Mouse (Mus musculus): ENCODE data around the gene Nr4a1.

Nr4a1 gene

DNA sequence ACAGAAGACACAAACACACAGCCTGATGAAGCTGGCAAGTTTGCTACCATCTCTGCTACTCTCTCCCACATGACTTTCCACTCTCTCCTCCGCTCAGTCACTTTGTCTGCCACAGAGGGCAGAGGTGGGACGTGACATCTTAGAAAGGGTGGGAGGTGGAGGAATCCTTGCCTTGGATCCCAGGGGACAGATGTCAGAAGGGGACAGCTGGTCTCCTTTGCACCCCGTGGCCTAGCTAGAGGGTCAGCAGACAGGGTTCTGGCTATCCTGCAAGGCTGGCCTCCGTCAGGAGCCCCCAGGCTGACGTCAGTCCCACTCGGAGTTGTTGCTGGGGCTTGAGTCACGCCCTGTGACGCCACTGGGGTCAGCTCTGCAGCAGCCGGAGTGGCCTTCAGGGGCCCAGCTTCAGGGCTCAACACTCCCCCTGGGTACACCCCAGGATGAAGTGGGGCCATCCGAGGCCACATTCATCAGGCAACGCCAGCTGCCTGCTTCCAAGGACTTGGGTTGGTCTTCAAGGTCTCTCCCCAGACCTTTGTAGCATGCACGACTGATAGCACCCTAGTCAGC lies 25.4 kb downstream of the Nr4a1 start:
- Histone ChIP-seq H3K27me3 (ENCODE audit: control insufficient read depth, insufficient read depth, low read length, poor library complexity, severe bottlenecking) (no peaks in the 10 kb centered on the region), H3K36me3 (ENCODE audit: control insufficient read depth, insufficient read depth, low read length, poor library complexity, severe bottlenecking) (no peaks in the 10 kb centered on the region)
- no peak for DNase-seq (ENCODE audit: low read depth, low spot score)

DNA sequence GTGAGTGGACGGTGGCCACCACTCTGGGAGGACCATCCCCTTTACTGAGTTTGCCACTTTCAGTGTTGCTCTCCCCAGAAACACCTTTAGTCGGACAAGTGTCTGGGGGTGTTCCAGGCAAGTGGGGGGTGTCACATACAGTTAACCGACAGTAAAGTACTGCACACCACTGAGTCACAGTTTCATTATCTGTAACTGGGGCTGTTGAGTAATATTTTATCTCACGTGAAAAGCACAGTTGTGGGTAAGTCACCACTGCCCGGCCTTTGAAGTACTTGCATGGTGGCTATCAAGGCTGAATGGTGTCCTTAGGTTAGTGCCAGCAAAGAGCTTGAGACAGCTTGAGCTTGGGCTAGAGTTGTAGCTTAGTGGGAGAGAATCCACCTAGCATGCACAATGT lies 28.4 kb downstream of the Nr4a1 start:
- no peak for DNase-seq (ENCODE audit: low read depth, low spot score)
- H3K27me3 ChIP-seq (ENCODE audit: control insufficient read depth, insufficient read depth, low read length, poor library complexity, severe bottlenecking): no peaks in the 10 kb centered on the region

DNA sequence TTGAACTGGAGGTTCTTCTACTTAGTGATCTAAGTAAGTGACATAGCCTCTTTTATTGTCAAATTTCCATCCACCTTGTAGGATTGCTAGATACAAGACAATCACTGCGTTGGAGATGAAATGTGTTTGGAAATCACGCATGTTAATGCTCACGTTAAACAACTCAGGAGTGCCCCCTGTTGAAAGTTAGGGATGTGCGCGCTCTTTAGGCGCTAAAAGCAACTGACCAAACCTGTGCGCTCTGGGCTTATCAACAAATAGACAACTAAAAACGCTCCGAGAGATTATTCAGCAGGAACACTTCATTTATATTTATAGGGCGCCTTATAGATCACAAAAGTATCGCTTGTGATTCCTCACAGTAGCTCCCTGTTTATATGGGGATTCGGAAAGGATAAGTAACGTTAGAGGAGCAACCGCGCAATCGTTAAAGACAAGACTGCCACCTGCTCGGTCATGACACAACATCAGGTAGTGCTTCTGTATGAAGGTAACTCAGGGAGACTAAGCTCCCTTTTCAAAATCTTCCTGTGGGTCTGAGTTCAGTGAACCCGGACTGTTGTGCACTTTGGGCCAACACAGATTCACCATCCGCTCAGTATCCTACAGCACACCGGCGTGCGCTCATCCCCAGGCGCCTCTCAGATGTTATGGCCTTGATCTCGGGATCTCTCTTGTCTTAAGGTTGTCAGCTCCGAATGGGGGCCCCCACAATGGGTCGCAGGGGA lies 29.3 kb downstream of the Nr4a1 start:
- H3K36me3 ChIP-seq (ENCODE audit: control insufficient read depth, insufficient read depth, low read length, poor library complexity, severe bottlenecking): peaks cover 7% of the 10 kb centered on the region; the same call in 1 of the 2 replicates
- H3K27me3 ChIP-seq (ENCODE audit: control insufficient read depth, insufficient read depth, low read length, poor library complexity, severe bottlenecking): no peaks in the 10 kb centered on the region
- peak; percentile 88 for DNase-seq (ENCODE audit: low read depth, low spot score)

More for the DNA sequence above, 28.4 kb downstream of the Nr4a1 start:
- peaks cover 5% of the 10 kb centered on the region; the same call in 1 of the 2 replicates for H3K36me3 ChIP-seq (ENCODE audit: control insufficient read depth, insufficient read depth, low read length, poor library complexity, severe bottlenecking)

DNA sequence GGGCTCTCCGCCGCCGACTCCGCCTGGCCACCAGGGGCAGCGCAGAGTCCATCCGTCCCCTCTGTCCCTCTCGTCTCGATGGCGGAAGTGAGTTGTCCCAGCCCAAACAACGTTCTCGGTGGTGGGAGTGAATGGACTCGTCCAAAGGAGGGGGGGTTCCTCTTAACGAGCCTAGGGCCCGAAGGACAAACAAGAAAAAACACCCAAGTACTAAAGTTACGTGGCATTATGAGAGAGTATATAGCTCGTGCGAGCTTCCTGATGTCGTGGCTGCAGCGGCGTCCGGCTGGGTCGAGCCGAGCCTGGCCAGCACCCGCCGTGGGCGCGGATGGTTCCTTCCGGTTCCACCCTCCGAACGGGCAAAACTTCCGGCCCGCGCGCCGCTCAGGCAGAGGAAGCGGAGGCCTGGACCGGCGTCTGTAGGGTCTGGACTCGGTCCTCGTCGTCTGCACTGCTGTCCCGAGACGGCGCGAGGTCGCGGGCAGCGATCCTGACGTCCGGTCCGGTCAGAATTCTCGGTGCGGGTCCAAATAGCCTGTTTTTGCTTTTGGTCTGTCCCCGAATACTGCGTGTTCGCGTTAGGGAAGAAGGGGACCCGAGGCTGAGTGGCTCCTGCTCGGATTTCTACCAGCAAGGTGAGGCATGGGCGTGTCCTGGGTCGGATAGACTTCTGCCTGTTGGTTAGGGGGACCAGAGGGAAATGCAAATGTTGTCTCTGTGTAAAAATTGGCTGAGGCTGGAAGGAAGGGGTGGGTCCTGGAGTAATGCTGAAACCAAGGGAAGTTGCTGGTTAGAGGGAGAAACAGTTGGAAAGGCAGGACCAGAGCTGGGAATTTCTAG lies 30.1 kb downstream of the Nr4a1 start, which contains the start of gene Atg101:
Atg101 (plus strand) TSS at position 362 of the 840 bp plus-strand sequence.
- DNase-seq (ENCODE audit: low read depth, low spot score): peak; percentile 95

DNA sequence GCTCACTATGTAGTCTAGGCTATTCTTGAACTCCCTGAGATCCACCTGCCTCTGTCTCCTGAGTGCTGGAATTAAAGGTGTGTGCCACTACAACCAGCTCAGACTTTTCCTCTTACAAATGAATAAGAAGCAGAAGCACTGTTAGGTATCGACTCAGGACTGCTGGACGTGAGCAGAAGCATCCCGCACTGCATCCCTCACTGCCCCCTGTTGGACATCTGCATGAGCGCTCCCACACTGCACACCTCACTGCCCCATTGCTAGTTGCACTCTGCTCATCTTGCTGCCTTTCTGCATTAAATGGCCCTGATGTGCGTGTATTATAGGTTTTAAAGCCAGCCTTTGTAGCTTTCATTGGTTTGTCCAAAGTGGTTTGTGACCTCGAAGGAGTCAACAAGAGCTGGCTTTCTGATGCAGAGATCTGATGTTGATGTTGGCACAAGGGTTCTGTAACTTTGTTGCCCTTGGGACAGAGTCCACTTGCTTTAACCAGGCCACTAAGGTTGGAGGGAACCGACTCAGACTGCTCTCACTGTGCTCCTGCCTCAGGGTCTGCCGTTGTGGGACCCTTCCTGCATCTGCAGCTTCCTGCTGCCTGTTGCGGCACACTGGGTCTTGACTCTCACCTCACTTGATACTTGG lies 32.2 kb downstream of the Nr4a1 start:
- peaks cover 11% of the 10 kb centered on the region; the same call in 1 of the 2 replicates for H3K36me3 ChIP-seq (ENCODE audit: control insufficient read depth, insufficient read depth, low read length, poor library complexity, severe bottlenecking)
- DNase-seq (ENCODE audit: low read depth, low spot score): peak; percentile 62
- no peaks in the 10 kb centered on the region for H3K27me3 ChIP-seq (ENCODE audit: control insufficient read depth, insufficient read depth, low read length, poor library complexity, severe bottlenecking)

More for the DNA sequence above, 30.1 kb downstream of the Nr4a1 start, which contains the start of gene Atg101:
- H3K27me3 ChIP-seq (ENCODE audit: control insufficient read depth, insufficient read depth, low read length, poor library complexity, severe bottlenecking): no peaks in the 10 kb centered on the region
- peaks cover 8% of the 10 kb centered on the region; the same call in 1 of the 2 replicates for H3K36me3 ChIP-seq (ENCODE audit: control insufficient read depth, insufficient read depth, low read length, poor library complexity, severe bottlenecking)

DNA sequence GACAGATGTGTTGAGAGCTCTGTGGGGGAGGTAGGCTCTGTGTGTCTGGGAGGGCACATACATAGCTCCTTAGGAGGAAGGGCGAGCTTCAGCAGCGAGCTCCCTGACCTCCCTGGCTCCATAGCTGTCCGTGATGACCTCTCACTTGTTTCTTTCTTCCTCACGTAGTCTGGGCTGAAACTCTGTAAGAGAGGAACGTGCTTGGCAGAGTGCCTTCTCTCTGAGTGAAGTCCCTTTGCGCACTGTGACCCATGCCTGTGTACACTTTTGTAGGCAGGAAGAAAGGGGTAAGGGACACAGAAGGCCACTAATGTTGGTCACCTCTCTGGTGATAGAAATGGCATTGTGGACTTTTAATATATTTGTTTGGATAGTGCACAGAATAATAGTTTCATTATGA lies 33.3 kb downstream of the Nr4a1 start:
- DNase-seq (ENCODE audit: low read depth, low spot score): no peak
- Histone ChIP-seq H3K36me3 (ENCODE audit: control insufficient read depth, insufficient read depth, low read length, poor library complexity, severe bottlenecking) (peaks cover 11% of the 10 kb centered on the region; the same call in 1 of the 2 replicates), H3K27me3 (ENCODE audit: control insufficient read depth, insufficient read depth, low read length, poor library complexity, severe bottlenecking) (no peaks in the 10 kb centered on the region)

DNA sequence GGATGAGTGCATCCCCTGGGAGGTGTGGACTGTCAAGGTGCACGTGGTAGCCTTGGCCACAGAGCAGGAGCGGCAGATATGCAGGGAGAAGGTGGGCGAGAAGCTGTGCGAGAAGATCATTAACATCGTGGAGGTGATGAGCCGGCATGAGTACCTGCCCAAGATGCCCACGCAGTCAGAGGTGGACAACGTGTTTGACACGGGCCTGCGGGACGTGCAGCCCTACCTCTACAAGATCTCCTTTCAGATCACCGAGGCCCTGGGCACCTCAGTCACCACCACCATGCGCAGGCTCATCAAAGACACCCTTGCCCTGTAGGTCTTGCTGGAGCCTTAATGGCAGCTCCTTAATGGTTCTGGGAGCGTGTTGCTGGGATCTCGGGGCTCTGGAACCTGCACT lies 36.3 kb downstream of the Nr4a1 start:
- DNase-seq (ENCODE audit: low read depth, low spot score): no peak
- Histone ChIP-seq H3K36me3 (ENCODE audit: control insufficient read depth, insufficient read depth, low read length, poor library complexity, severe bottlenecking) (peaks cover 11% of the 10 kb centered on the region; the same call in 1 of the 2 replicates), H3K27me3 (ENCODE audit: control insufficient read depth, insufficient read depth, low read length, poor library complexity, severe bottlenecking) (no peaks in the 10 kb centered on the region)

DNA sequence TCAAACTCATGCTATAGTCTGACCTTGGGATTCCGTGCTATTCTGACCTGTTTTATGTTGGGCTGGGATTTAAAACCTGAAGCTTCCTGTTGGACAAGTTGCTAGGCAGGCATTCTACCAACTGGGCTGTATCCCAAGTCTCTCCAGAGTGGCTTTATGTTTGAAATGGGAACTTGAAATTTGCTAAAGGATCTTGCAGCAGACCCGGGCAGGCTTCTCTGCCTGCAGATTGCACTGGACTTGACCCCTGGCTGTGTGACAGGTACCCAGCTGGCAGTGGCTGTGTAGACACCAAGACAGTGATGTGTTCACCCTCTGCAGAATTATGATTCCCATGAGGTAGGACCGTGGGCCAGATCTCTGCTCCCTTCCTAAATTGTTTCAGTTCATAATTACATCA lies 37.9 kb downstream of the Nr4a1 start:
- no peak for DNase-seq (ENCODE audit: low read depth, low spot score)
- peaks cover 10% of the 10 kb centered on the region; the same call in 1 of the 2 replicates for H3K36me3 ChIP-seq (ENCODE audit: control insufficient read depth, insufficient read depth, low read length, poor library complexity, severe bottlenecking)
- H3K27me3 ChIP-seq (ENCODE audit: control insufficient read depth, insufficient read depth, low read length, poor library complexity, severe bottlenecking): no peaks in the 10 kb centered on the region

DNA sequence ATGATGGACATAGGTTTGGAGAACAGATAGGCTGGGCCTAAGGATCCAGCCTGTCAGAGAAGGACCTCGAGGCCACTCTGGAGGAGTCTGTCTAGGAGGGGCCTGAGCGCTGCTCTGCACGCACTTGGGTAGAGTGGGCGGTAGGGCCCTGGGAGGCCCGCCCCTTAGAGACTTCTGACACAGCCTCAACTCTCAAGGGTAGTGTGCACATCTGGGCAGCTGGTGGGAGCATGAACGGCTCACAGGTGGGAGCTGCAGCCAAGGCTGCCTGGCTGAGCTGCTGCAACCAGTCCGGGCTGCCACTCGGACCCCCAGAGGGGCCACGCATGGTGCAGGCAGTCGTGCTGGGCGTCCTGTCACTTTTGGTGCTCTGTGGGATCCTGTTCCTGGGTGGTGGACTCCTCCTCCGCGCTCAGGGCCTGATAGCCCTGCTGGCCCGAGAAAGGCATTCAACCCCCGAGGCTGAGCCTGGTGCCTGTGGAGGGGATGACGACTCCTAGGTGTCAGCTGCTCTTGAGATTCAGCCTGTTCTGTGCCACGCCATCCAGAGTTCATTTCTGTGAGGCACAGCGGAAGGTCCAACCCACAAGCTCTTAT lies 39.1 kb downstream of the Nr4a1 start, which contains the start of gene 6030408B16Rik:
6030408B16Rik (plus strand) TSS at position 188 of the 597 bp plus-strand sequence.
- DNase-seq (ENCODE audit: low read depth, low spot score): no peak
- Histone ChIP-seq H3K27me3 (ENCODE audit: control insufficient read depth, insufficient read depth, low read length, poor library complexity, severe bottlenecking) (no peaks in the 10 kb centered on the region), H3K36me3 (ENCODE audit: control insufficient read depth, insufficient read depth, low read length, poor library complexity, severe bottlenecking) (peaks cover 6% of the 10 kb centered on the region; the same call in 1 of the 2 replicates)

DNA sequence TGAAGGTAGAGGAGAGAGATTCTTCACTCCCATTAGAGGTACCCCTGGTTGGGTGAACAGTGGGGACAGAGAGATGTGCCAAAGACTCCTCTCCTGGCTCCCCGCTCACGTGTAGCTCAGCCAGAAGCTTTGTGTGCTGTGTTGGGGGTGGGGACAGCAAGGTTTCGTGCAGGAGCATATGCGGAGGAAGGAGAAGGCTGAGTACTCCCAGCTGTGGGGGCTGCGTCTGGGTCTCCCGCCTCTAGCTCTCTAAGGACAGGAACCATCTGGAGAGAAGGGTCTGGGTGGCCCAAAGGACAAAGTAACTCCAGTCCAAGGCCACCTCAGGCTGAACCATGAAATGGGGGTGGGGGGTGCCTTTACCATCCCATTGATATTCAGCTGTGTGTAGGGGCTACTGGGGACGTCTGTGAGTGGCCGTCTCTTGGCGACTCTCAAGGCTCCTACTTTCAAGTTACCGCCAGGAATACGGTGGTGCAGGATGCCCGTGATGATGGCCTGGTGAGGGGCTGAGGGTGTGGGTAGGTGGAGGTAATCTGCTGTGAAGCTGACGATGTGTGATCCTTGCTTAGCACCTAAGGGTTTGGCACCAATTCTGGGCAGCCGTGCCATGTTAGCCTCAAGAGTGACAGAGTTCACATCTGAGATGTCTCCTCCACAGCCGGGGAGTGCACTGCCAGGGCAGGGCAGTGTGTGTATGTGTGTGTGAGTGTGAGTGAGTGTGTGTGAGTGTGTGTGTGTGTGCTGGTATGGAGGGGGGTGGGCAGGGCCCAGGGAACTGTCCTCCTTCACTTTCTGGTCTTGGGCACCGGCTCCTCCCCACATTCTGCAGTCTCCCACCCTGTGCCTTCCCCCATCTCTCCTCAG lies 40.2 kb downstream of the Nr4a1 start:
- no peak for DNase-seq (ENCODE audit: low read depth, low spot score)
- peaks cover 1% of the 10 kb centered on the region; the same call in 1 of the 2 replicates for H3K36me3 ChIP-seq (ENCODE audit: control insufficient read depth, insufficient read depth, low read length, poor library complexity, severe bottlenecking)
- H3K27me3 ChIP-seq (ENCODE audit: control insufficient read depth, insufficient read depth, low read length, poor library complexity, severe bottlenecking): no peaks in the 10 kb centered on the region

DNA sequence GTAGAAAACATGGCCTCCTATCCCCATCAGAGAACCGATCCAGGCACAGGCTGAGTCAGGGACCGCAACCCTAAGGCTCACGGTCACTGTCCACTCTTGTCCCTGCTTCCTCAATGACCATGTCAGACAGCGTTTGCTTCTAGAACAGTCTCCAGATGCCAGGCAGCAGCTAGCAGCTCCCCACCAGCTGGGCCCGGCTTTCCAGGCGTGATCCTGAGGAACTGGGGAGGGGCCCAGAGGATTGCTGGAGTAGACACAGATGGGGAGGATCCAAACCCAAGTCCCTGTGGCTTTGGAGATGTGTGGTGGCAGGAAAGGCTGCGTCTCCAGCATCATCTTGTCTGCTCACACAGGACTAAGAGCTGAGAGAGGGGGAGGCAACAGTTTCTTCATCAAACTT lies 41.0 kb downstream of the Nr4a1 start:
- H3K36me3 ChIP-seq (ENCODE audit: control insufficient read depth, insufficient read depth, low read length, poor library complexity, severe bottlenecking): 0 out of 2 replicates have a peak, but pooled peaks cover 1% of the 10 kb centered on the region
- H3K27me3 ChIP-seq (ENCODE audit: control insufficient read depth, insufficient read depth, low read length, poor library complexity, severe bottlenecking): no peaks in the 10 kb centered on the region
- DNase-seq (ENCODE audit: low read depth, low spot score): no peak

DNA sequence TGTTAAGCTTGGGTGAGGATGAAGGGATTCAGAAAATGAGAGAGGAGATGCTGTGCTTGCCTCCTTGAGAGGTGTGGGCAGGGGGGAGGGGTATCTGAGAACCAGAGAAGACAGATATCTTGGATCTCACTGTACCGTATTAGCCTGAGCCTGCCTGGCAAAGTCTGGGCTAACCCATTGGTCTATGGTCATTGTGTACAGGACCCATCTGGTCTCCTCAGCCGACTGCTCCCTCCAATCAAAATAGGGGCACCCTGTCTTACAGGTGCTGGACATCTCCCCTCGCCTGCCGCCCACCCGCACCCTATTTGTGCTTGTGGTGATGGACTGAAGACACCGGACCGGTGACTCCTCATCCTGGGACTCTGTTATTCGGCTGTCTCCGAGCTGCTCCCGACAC lies 41.5 kb downstream of the Nr4a1 start:
- DNase-seq (ENCODE audit: low read depth, low spot score): no peak
- Histone ChIP-seq H3K27me3 (ENCODE audit: control insufficient read depth, insufficient read depth, low read length, poor library complexity, severe bottlenecking) (no peaks in the 10 kb centered on the region), H3K36me3 (ENCODE audit: control insufficient read depth, insufficient read depth, low read length, poor library complexity, severe bottlenecking) (no peaks in the 10 kb centered on the region)

DNA sequence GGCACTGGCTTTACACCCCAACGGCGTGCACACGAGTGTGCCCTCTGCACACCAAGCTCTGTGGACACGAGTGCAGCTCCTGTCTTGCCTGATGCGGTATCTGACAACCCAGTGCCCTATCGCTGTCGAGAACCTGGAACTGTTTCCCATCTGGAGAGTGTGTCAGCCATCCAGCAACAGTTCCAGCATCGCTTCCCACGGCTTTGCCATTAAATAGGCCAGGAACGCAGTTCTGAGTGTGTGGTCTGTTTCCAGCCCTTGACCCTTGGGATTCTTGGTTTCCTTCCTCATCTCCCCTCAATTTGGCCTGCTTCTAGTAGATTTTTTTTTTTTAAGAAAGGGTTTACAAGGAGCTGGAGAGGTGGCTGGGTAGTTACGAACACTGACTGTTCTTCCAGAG lies 42.0 kb downstream of the Nr4a1 start:
- DNase-seq (ENCODE audit: low read depth, low spot score): no peak
- Histone ChIP-seq H3K36me3 (ENCODE audit: control insufficient read depth, insufficient read depth, low read length, poor library complexity, severe bottlenecking) (no peaks in the 10 kb centered on the region), H3K27me3 (ENCODE audit: control insufficient read depth, insufficient read depth, low read length, poor library complexity, severe bottlenecking) (no peaks in the 10 kb centered on the region)
